Mouse (Mus musculus) brain, embryonic 14.5 days (tissue): Measurements from ENCODE around the gene Drg1. TPM values are rescaled to one million over a fixed set of nuclear protein-coding genes. Genes with fewer than 3 reads are reported as not detected.
"Not testable (repeated sequence)": the region's sequence is repeated elsewhere in the genome, so short reads cannot be mapped to it uniquely, and the experiment has no call there.

Experiments
- DNase-seq: peaks from one replicate; pipeline ENCODE4 v3.0.0-alpha.2; 2011; ENCODE audit warnings: low read depth
- polyA plus RNA-seq: library from polyadenylated mRNA; depleted of rRNA; stranded (reverse); fragments of >200 nt; gene quantifications from 2 replicates; pipeline ENCODE4 v1.2.3, GENCODE M21; 2012; rRNA removed

Drg1 gene
- polyA plus RNA-seq, 1 experiment = 96.3 TPM

GRCm38 (mm10) chr11:3138323-3138722 lies 127.9 kb downstream of the Drg1 start:
- DNase-seq = not testable (repeated sequence)

Other genes starting within 250 kb of the Drg1 start
- 25.5 and 32.2 TPM in 2 replicates for gene Sfi1, start 73.0 kb downstream of the Drg1 start, polyA plus RNA-seq
- 84.5 and 87.3 TPM in 2 replicates for gene Eif4enif1, start 64.0 kb downstream of the Drg1 start, polyA plus RNA-seq
- 96.7 and 102 TPM in 2 replicates for gene Patz1, start 22.5 kb upstream of the Drg1 start, polyA plus RNA-seq
- 17.0 and 24.6 TPM in 2 replicates for gene Pik3ip1, start 64.0 kb upstream of the Drg1 start, polyA plus RNA-seq
- gene Limk2, start 142.8 kb upstream of the Drg1 start, polyA plus RNA-seq = 131 and 211 TPM in 2 replicates
- gene Rnf185, start 185.9 kb upstream of the Drg1 start, polyA plus RNA-seq = 46.9 and 47.0 TPM in 2 replicates
- gene Pla2g3, start 221.9 kb upstream of the Drg1 start, polyA plus RNA-seq = 1.2 and 1.3 TPM in 2 replicates
- gene Inpp5j, start 238.4 kb upstream of the Drg1 start, polyA plus RNA-seq = 2.2 and 4.1 TPM in 2 replicates
- gene Selenom, start 248.3 kb upstream of the Drg1 start, polyA plus RNA-seq = 57.4 and 65.9 TPM in 2 replicates